Mouse (Mus musculus) kidney, adult 2 months (tissue): ENCODE results near the gene Acly.

Experiments used
- CTCF ChIP-seq: fragments of 200-500 bp; conservative IDR thresholded peaks from 2 replicates; pipeline ENCODE4 v1.5.1; 2011; ENCODE audit warnings: low read depth, mild to moderate bottlenecking, control low read depth, low read length, moderate library complexity, mixed read lengths; ENCODE audit not compliant: insufficient read depth, insufficient read length
- POLR2A ChIP-seq: fragments of 200-500 bp; IDR thresholded peaks from one replicate; pipeline ENCODE4 v1.6.1; 2011; ENCODE audit warnings: low read depth, low read length, control low read depth

- TF ChIP-seq CTCF (no peak), POLR2A (no peak)
Observed at GRCm38 (mm10) chr11:100536466-100536865, 8.7 kb upstream of the Acly start.
